Mouse (Mus musculus): ENCODE data around the gene Gm6583.

- TF ChIP-seq TAL1 (IDR thresholded peaks at IDR 0.05; ENCODE audit: low read length) (no peak), GATA1 (IDR thresholded peaks at IDR 0.05; ENCODE audit: low read length) (no peak)
Observed at GRCm38 (mm10) chr5:112366879-112367278, 11.0 kb upstream of the Gm6583 start.
